Comparison of ENCODE assay signal across 10 mouse cellular contexts in the genomic region with DNA sequence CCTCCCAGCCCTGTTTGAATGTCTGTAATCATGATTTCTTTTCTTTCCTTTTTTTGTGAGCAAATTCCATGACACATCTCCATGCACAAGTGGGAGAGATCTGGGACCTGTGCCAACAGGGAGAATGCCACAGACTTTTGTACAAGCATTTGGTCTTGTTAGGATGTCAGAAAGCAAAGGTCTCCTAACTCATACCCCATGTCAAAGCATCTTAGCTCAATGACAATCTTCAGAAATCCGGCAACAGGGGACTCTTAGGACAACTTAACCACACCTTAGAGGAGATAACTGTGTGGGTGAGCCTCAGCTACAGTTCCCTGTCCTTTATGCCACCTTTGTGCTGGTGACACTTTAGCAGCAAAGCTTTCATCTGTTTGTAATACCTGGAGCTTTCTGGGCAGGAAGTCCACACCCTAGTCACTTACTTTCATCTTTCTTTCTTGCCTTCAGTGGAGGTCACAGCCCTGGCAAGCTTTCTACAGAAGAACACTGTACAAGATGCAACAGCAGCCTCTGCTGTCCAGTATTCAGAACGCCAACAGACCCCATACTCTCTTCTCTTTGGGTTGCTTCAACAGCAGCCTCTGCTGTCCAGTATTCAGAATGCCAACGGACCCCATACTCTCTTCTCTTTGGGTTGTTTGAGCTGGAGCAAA.
A peak's percentile ranks its signal among the peaks of the same experiment; 100 is the strongest.
DNase-seq lines count a peak whose midpoint lies in the region; ATAC-seq lines count a peak whose summit lies in the region.
"Had no signal": no experiment of that assay in that cellular context is flagged by ENCODE, and none has a peak within 500 bp of the region (broad histone marks: within the 10 kb centered on the region; RNA-seq: fewer than 3 reads in every experiment).

No protein-coding gene starts in this region.

- H3K27ac ChIP-seq in forebrain, embryonic 15.5 days (replicated peaks), result no peak overlapping the region
- no peak overlapping the region; the same call in 1 of the 2 replicates for H3K27ac ChIP-seq in forebrain, embryonic 16.5 days (ENCODE audit: low read length)
- H3K27ac ChIP-seq in lung, embryonic 15.5 days, result peak overlapping the region; percentile 19; the same call in 1 of the 2 replicates
- no peak overlapping the region for H3K27ac ChIP-seq in liver, embryonic 12.5 days
- H3K27ac ChIP-seq: midbrain, embryonic 13.5 days had no signal

- 57% methylated on average over 3 of the region's 3 CpGs for WGBS in forebrain, embryonic 15.5 days
- WGBS in forebrain, embryonic 16.5 days, result 45% methylated on average over 3 of the region's 3 CpGs
- 50% methylated on average over 3 of the region's 3 CpGs for WGBS in lung, embryonic 15.5 days
- WGBS in liver, embryonic 12.5 days (ENCODE audit: insufficient replicate concordance), result 46% methylated on average over 3 of the region's 3 CpGs

- DNase-seq in lung, postnatal 36 days, result no peak
- peak; percentile 24 for DNase-seq in adrenal gland, postnatal 25 days
- peak; percentile 34 for DNase-seq in lung, postnatal 14 days
- DNase-seq in MN1 (ENCODE audit: low spot score), result no peak

- peaks cover 18% of the 10 kb centered on the region for H3K4me1 ChIP-seq in forebrain, embryonic 15.5 days
- peaks cover 17% of the 10 kb centered on the region for H3K4me1 ChIP-seq in forebrain, embryonic 16.5 days (replicated peaks; ENCODE audit: control insufficient read depth, insufficient read depth, low read length)
- peaks cover 29% of the 10 kb centered on the region for H3K4me1 ChIP-seq in lung, embryonic 15.5 days
- no peaks in the 10 kb centered on the region for H3K4me1 ChIP-seq in liver, embryonic 12.5 days
- H3K4me1 ChIP-seq: midbrain, embryonic 13.5 days had no signal

- no peaks in the 10 kb centered on the region for H3K9me3 ChIP-seq in forebrain, embryonic 15.5 days
- no peaks in the 10 kb centered on the region for H3K9me3 ChIP-seq in forebrain, embryonic 16.5 days (ENCODE audit: control insufficient read depth, low read length)
- no peaks in the 10 kb centered on the region for H3K9me3 ChIP-seq in lung, embryonic 15.5 days
- no peaks in the 10 kb centered on the region for H3K9me3 ChIP-seq in liver, embryonic 12.5 days (replicated peaks)
- H3K9me3 ChIP-seq: midbrain, embryonic 13.5 days had no signal

- no peaks in the 10 kb centered on the region for H3K36me3 ChIP-seq in forebrain, embryonic 15.5 days
- H3K36me3 ChIP-seq in forebrain, embryonic 16.5 days (ENCODE audit: control insufficient read depth, insufficient read depth), result no peaks in the 10 kb centered on the region
- no peaks in the 10 kb centered on the region for H3K36me3 ChIP-seq in lung, embryonic 15.5 days
- no peaks in the 10 kb centered on the region for H3K36me3 ChIP-seq in liver, embryonic 12.5 days
- H3K36me3 ChIP-seq: G1E; midbrain, embryonic 13.5 days had no signal

- H3K4me3 ChIP-seq in forebrain, embryonic 15.5 days, result no peak overlapping the region
- H3K4me3 ChIP-seq in forebrain, embryonic 16.5 days (replicated peaks; ENCODE audit: low read length), result no peak overlapping the region
- no peak overlapping the region for H3K4me3 ChIP-seq in lung, embryonic 15.5 days
- H3K4me3 ChIP-seq in liver, embryonic 12.5 days, result no peak overlapping the region
- H3K4me3 ChIP-seq: midbrain, embryonic 13.5 days had no signal

- no peak overlapping the region for H3K4me2 ChIP-seq in forebrain, embryonic 15.5 days (replicated peaks)
- H3K4me2 ChIP-seq in forebrain, embryonic 16.5 days (ENCODE audit: low read length), result no peak overlapping the region
- no peak overlapping the region for H3K4me2 ChIP-seq in lung, embryonic 15.5 days
- H3K4me2 ChIP-seq in liver, embryonic 12.5 days, result no peak overlapping the region
- H3K4me2 ChIP-seq: midbrain, embryonic 13.5 days had no signal

- no peak overlapping the region for H3K9ac ChIP-seq in forebrain, embryonic 15.5 days (replicated peaks)
- H3K9ac ChIP-seq in forebrain, embryonic 16.5 days (replicated peaks; ENCODE audit: low read depth, low read length), result no peak overlapping the region
- H3K9ac ChIP-seq in lung, embryonic 15.5 days, result no peak overlapping the region
- no peak overlapping the region for H3K9ac ChIP-seq in liver, embryonic 12.5 days
- H3K9ac ChIP-seq: midbrain, embryonic 13.5 days had no signal

- ATAC-seq in forebrain, embryonic 15.5 days (replicated peaks), result peak; percentile 46; the same call in 1 of the 2 replicates
- no peak for ATAC-seq in forebrain, embryonic 16.5 days
- no peak; the same call in 1 of the 2 replicates for ATAC-seq in lung, embryonic 15.5 days (ENCODE audit: borderline replicate concordance, extremely low read depth, low FRiP score, low TSS enrichment)
- ATAC-seq in liver, embryonic 12.5 days, result no peak

- no peaks in the 10 kb centered on the region for H3K27me3 ChIP-seq in forebrain, embryonic 15.5 days
- H3K27me3 ChIP-seq in forebrain, embryonic 16.5 days (replicated peaks; ENCODE audit: control insufficient read depth, insufficient read depth, low read length), result no peaks in the 10 kb centered on the region
- no peaks in the 10 kb centered on the region for H3K27me3 ChIP-seq in lung, embryonic 15.5 days
- H3K27me3 ChIP-seq in liver, embryonic 12.5 days (replicated peaks), result no peaks in the 10 kb centered on the region
- H3K27me3 ChIP-seq: midbrain, embryonic 13.5 days had no signal

Comparison
In these comparisons a context has a peak if more than half of its experiments do, and no peak if none do; other contexts are left out.
1. DNase-seq: peak in adrenal gland, postnatal 25 days (single experiment) and lung, postnatal 14 days (single experiment); none in lung, postnatal 36 days (single experiment) and MN1 (single experiment).